Mouse (Mus musculus) cortical plate, adult 2 months (tissue): Measurements from ENCODE around the gene Lancl3.

Experiments used
- CTCF ChIP-seq: fragments of 200-500 bp; IDR thresholded peaks from 2 replicates; pipeline ENCODE4 v1.5.1; 2011; ENCODE audit warnings: mild to moderate bottlenecking, control low read depth, low read length; ENCODE audit not compliant: insufficient read depth; ENCODE audit errors: extremely low read depth
- POLR2A ChIP-seq: fragments of 200-500 bp; IDR thresholded peaks from 2 replicates; pipeline ENCODE4 v1.6.1; 2011; ENCODE audit warnings: mild to moderate bottlenecking, low read length, control low read depth; ENCODE audit not compliant: insufficient read depth; ENCODE audit errors: extremely low read depth

DNA sequence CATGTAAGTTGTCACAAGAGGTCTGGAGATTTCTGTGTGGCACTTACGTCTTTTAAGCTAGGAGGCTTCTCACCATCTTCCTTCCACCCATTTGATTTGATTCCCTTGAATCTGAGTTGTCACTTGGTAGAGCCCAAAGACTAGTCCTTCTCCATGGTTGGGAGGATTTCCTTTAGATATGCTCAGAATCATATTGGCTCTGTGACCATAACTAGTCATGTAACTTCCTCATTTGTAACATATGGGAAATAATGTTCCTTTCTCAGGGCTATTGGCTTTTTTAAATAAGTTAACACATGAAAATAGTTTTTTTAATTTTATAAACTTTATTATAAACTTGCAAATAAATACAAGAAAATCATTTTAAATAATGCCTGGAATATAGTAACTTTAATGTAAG lies 59.6 kb downstream of the Lancl3 start:
- TF ChIP-seq POLR2A (no peak), CTCF (no peak)
